ENCODE assay signal across 10 mouse cellular contexts in the genomic region with DNA sequence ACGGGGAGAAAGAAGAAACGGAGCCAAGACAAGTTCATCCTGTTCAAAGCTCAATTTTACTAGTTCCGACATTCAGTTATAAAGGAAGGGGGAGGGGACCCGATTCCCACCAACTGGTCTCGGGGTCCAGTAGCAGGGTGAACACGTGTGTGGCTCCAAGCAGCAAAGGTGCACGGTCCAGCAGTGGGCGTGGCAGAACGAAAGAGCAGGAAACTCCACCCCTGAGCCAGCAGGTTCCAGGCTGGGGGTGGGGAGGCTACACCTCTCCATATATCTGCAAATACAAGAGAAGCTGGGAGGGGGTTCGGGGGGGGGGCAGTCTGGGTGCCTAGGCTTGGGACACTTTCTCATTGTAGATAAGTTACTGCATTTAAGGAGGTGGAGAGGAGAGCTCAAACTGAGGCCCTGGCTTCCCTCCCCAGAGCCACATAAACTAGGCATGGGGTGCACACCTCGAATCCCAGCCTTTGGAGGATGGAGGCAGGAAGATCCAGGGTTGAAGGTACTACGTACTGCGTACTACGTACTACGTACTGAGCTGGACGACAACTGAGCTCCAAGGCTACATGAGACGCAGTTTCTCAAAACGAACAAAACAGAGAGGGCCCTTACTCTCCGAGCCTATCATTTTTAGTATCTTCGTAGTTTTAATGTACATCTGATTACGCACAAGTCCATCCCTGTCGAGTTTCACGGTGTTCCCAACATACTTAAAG. TPM values are rescaled to one million over a fixed set of nuclear protein-coding genes. Genes with fewer than 3 reads are reported as not detected.
DNase-seq lines count a peak whose midpoint lies in the region; ATAC-seq lines count a peak whose summit lies in the region.
"Had no signal": no experiment of that assay in that cellular context is flagged by ENCODE, and none has a peak within 500 bp of the region (broad histone marks: within the 10 kb centered on the region; RNA-seq: fewer than 3 reads in every experiment).

No protein-coding gene starts in this region.

- H3K4me1 ChIP-seq in heart, embryonic 14.5 days (ENCODE audit: control insufficient read depth in 2 of 2, insufficient read depth in 2 of 2, low read length in 2 of 2): 0 out of 4 replicates have a peak, but pooled peaks cover 0 to 8% of the 10 kb centered on the region in 2 experiments
- peaks cover 8% of the 10 kb centered on the region for H3K4me1 ChIP-seq in embryonic facial prominence, embryonic 15.5 days
- H3K4me1 ChIP-seq in kidney, embryonic 15.5 days: peaks cover 9% of the 10 kb centered on the region
- peaks cover 5% of the 10 kb centered on the region; the same call in 1 of the 2 replicates for H3K4me1 ChIP-seq in midbrain, embryonic 14.5 days (ENCODE audit: control insufficient read depth, insufficient read depth, low read length)

- 0 out of 2 replicates have a peak overlapping the region, but pooled peaks have one; percentile 13 for H3K9ac ChIP-seq in heart, embryonic 14.5 days (ENCODE audit: low read length)
- no peak overlapping the region for H3K9ac ChIP-seq in embryonic facial prominence, embryonic 15.5 days
- no peak overlapping the region for H3K9ac ChIP-seq in kidney, embryonic 15.5 days
- no peak overlapping the region for H3K9ac ChIP-seq in midbrain, embryonic 14.5 days (replicated peaks; ENCODE audit: low read length)

- ATAC-seq in heart, embryonic 14.5 days (ENCODE audit: insufficient number of reproducible peaks, insufficient read depth, low FRiP score, low read depth): no peak
- ATAC-seq in embryonic facial prominence, embryonic 15.5 days (ENCODE audit: insufficient number of reproducible peaks, low FRiP score, low TSS enrichment, low read depth): no peak
- ATAC-seq in kidney, embryonic 15.5 days (replicated peaks; ENCODE audit: low FRiP score): no peak
- no peak for ATAC-seq in midbrain, embryonic 14.5 days (ENCODE audit: low FRiP score, low TSS enrichment)

- no peaks in the 10 kb centered on the region for H3K9me3 ChIP-seq in heart, embryonic 14.5 days (ENCODE audit: control insufficient read depth, low read length)
- H3K9me3 ChIP-seq in embryonic facial prominence, embryonic 15.5 days (replicated peaks): no peaks in the 10 kb centered on the region
- no peaks in the 10 kb centered on the region for H3K9me3 ChIP-seq in kidney, embryonic 15.5 days (replicated peaks)
- no peaks in the 10 kb centered on the region for H3K9me3 ChIP-seq in midbrain, embryonic 14.5 days (ENCODE audit: control insufficient read depth, low read length)

- no peak for DNase-seq in heart, adult 8-10 months (ENCODE audit: low spot score)
- no peak for DNase-seq in midbrain, embryonic 14.5 days
- no peak for DNase-seq in ovary, postnatal 36 days (ENCODE audit: low spot score)
- no peak for DNase-seq in left cerebral cortex, adult 8-10 months (ENCODE audit: low spot score in 2 of 2)
- no peak for DNase-seq in cerebellum, postnatal 4 days (ENCODE audit: low spot score in 2 of 2)
- DNase-seq: heart, postnatal 36 days had no signal

- H3K4me3 ChIP-seq in heart, embryonic 14.5 days (ENCODE audit: control insufficient read depth in 1 of 2, insufficient read depth in 1 of 2, low read depth in 1 of 2, low read length in 2 of 2): peak overlapping the region; percentile 28 to 32
- H3K4me3 ChIP-seq in embryonic facial prominence, embryonic 15.5 days (replicated peaks): peak overlapping the region; percentile 24
- H3K4me3 ChIP-seq in kidney, embryonic 15.5 days (replicated peaks): peak overlapping the region; percentile 23
- H3K4me3 ChIP-seq in midbrain, embryonic 14.5 days (replicated peaks; ENCODE audit: low read depth, low read length): 0 out of 2 replicates have a peak overlapping the region, but pooled peaks have one; percentile 12

- H3K27ac ChIP-seq in heart, embryonic 14.5 days (replicated peaks in 1 of 2; ENCODE audit: control insufficient read depth in 1 of 2, insufficient read depth in 1 of 2, low read depth in 2 of 2, low read length in 2 of 2): no peak overlapping the region
- no peak overlapping the region for H3K27ac ChIP-seq in embryonic facial prominence, embryonic 15.5 days (replicated peaks)
- no peak overlapping the region for H3K27ac ChIP-seq in kidney, embryonic 15.5 days
- no peak overlapping the region for H3K27ac ChIP-seq in midbrain, embryonic 14.5 days (replicated peaks; ENCODE audit: low read depth, low read length)

- no peaks in the 10 kb centered on the region for H3K36me3 ChIP-seq in heart, embryonic 14.5 days (ENCODE audit: control insufficient read depth, insufficient read depth, low read length)
- no peaks in the 10 kb centered on the region for H3K36me3 ChIP-seq in embryonic facial prominence, embryonic 15.5 days
- H3K36me3 ChIP-seq in kidney, embryonic 15.5 days: no peaks in the 10 kb centered on the region
- H3K36me3 ChIP-seq in midbrain, embryonic 14.5 days (ENCODE audit: control insufficient read depth, insufficient read depth, low read length): no peaks in the 10 kb centered on the region

- peak overlapping the region; percentile 60 for H3K4me2 ChIP-seq in heart, embryonic 14.5 days (ENCODE audit: low read length)
- peak overlapping the region; percentile 45 for H3K4me2 ChIP-seq in embryonic facial prominence, embryonic 15.5 days (replicated peaks)
- peak overlapping the region; percentile 59 for H3K4me2 ChIP-seq in kidney, embryonic 15.5 days
- peak overlapping the region; percentile 44 for H3K4me2 ChIP-seq in midbrain, embryonic 14.5 days (ENCODE audit: low read length)

- 5% methylated on average over 23 of the region's 23 CpGs for WGBS in heart, embryonic 14.5 days
- WGBS in embryonic facial prominence, embryonic 15.5 days: 4% methylated on average over 23 of the region's 23 CpGs
- 4% methylated on average over 23 of the region's 23 CpGs for WGBS in kidney, embryonic 15.5 days
- WGBS in midbrain, embryonic 14.5 days: 3% methylated on average over 23 of the region's 23 CpGs

- peaks cover 18% of the 10 kb centered on the region for H3K27me3 ChIP-seq in heart, embryonic 14.5 days (ENCODE audit: control insufficient read depth, insufficient read depth, low read length)
- H3K27me3 ChIP-seq in embryonic facial prominence, embryonic 15.5 days: peaks cover 17% of the 10 kb centered on the region
- peaks cover 34% of the 10 kb centered on the region for H3K27me3 ChIP-seq in kidney, embryonic 15.5 days
- no peaks in the 10 kb centered on the region; the same call in none of the 2 replicates for H3K27me3 ChIP-seq in midbrain, embryonic 14.5 days (ENCODE audit: control insufficient read depth, insufficient read depth, low read length)

RNA-seq across cellular contexts. Expression of a gene that starts 12.8 kb away (rescaled TPM):
- polyA plus RNA-seq in heart, embryonic 14.5 days (2014; fragmentation: Nextera tagmentation; extraction: Ambion mirVana): 0.35 and 0.50 TPM in 2 replicates
- total RNA-seq in heart, adult 8-10 months (2022): under 1 TPM in 3 of 4 experiments, not detected in 1; 0.14 to 0.78 (median 0.19) TPM
- 3.0 and 3.2 TPM in 2 replicates for polyA plus RNA-seq in embryonic facial prominence, embryonic 15.5 days (2015; fragmentation: Nextera tagmentation; extraction: Ambion mirVana)
- 0.13 and 0.43 TPM in 2 replicates for polyA plus RNA-seq in kidney, embryonic 15.5 days (2015; fragmentation: Nextera tagmentation; extraction: Ambion mirVana)
- polyA plus RNA-seq in midbrain, embryonic 14.5 days (2014; fragmentation: Nextera tagmentation; extraction: Ambion mirVana): 24.2 and 31.4 TPM in 2 replicates
- total RNA-seq in left cerebral cortex, adult 8-10 months (2022): 10 to 100 TPM; 70.0 to 82.4 (median 74.9) TPM
- total RNA-seq: MEL had no signal

RNA-seq across cellular contexts. Expression of a gene that starts 53.0 kb away (rescaled TPM):
- 566 and 569 TPM in 2 replicates for polyA plus RNA-seq in heart, embryonic 14.5 days (2014; fragmentation: Nextera tagmentation; extraction: Ambion mirVana)
- total RNA-seq in heart, adult 8-10 months (2022): 100 to 1,000 TPM in 2 of 4 experiments, 10 to 100 TPM in 2; 85.5 to 126 (median 103) TPM
- 694 and 715 TPM in 2 replicates for polyA plus RNA-seq in embryonic facial prominence, embryonic 15.5 days (2015; fragmentation: Nextera tagmentation; extraction: Ambion mirVana)
- polyA plus RNA-seq in kidney, embryonic 15.5 days (2015; fragmentation: Nextera tagmentation; extraction: Ambion mirVana): 810 and 860 TPM in 2 replicates
- 650 and 686 TPM in 2 replicates for polyA plus RNA-seq in midbrain, embryonic 14.5 days (2014; fragmentation: Nextera tagmentation; extraction: Ambion mirVana)
- 100 to 1,000 TPM; 141 to 164 (median 155) TPM for total RNA-seq in left cerebral cortex, adult 8-10 months (2022)

RNA-seq across cellular contexts. Expression of a gene that starts 53.7 kb away (rescaled TPM):
- 31.9 and 39.7 TPM in 2 replicates for polyA plus RNA-seq in heart, embryonic 14.5 days (2014; fragmentation: Nextera tagmentation; extraction: Ambion mirVana)
- 10 to 100 TPM; 27.3 to 33.6 (median 29.7) TPM for total RNA-seq in heart, adult 8-10 months (2022)
- polyA plus RNA-seq in embryonic facial prominence, embryonic 15.5 days (2015; fragmentation: Nextera tagmentation; extraction: Ambion mirVana): 44.8 and 51.2 TPM in 2 replicates
- polyA plus RNA-seq in kidney, embryonic 15.5 days (2015; fragmentation: Nextera tagmentation; extraction: Ambion mirVana): 37.9 and 39.6 TPM in 2 replicates
- 51.3 and 52.8 TPM in 2 replicates for polyA plus RNA-seq in midbrain, embryonic 14.5 days (2014; fragmentation: Nextera tagmentation; extraction: Ambion mirVana)
- 10 to 100 TPM; 40.9 to 46.2 (median 43.0) TPM for total RNA-seq in left cerebral cortex, adult 8-10 months (2022)
